Mouse (Mus musculus): ENCODE measurements around the gene Smg7. TPM values are rescaled to one million over a fixed set of nuclear protein-coding genes. Genes with fewer than 3 reads are reported as not detected.

Gene Smg7
- polyA plus RNA-seq, 1 experiment from 2014 or later, result 29.8 TPM

DNA sequence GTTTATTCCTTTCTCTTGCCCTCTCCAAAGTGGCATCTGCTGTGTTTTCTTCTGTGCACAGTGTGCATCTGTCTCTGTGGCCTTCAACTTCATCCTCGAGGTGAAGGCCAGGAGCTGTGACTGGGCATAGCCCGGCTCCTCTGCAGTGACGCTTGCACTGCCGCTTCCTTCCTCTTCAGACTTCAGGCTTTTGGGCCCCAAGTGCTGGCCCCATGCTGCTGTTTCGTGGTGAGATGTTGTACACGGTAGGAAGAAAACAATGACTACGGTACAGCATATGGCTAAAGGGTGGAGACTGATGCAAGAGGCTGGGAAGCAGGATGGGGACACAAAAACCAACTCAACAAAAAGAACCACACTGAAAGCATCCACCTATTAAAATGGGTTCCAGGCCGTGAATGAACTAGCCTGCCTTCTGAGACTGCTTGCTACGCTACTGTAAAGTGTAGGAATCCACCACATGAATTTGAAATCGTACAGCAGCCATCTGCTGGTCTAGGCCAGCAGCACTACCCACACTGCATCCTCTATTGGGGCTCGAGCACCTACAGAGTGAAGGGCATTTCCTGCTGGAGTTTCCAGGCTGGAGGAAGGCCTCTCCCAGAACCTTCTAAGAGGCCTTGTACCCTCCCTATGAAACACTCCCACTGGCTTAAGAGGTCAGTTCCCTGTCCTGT, 64.3 kb downstream of the Smg7 start:
- ATAC-seq (ENCODE audit: insufficient number of reproducible peaks, insufficient read depth, low FRiP score, low TSS enrichment, low read depth), result no peak
- Histone ChIP-seq H3K9me3 (no peaks in the 10 kb centered on the region), H3K27ac (no peak overlapping the region), H3K27me3 (no peaks in the 10 kb centered on the region), H3K9ac (no peak overlapping the region), H3K4me3 (no peak overlapping the region), H3K4me1 (no peaks in the 10 kb centered on the region), H3K4me2 (no peak overlapping the region), H3K36me3 (peaks cover 74% of the 10 kb centered on the region)
- WGBS, result 85% methylated on average over 11 of the region's 11 CpGs

DNA sequence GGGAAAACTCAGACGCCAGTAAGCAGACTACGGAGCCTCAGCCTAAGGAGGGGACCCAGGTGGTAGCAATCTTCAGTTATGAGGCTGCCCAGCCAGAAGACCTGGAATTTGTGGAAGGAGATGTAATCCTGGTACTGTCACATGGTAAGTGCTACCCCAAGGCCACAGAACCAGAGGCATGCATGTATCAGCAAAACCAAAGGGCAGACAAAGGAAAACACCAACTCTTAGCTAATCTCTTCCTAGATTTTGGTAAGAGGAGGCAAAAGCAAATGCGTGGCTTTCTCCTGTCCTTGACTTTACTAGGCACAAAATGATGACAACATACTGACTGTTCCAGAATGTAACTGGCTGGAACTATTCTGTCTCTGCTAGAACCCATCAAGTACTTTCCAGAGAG, 67.4 kb downstream of the Smg7 start:
- 88% methylated on average over 3 of the region's 3 CpGs for WGBS
- no peaks in the 10 kb centered on the region for H3K9me3 ChIP-seq

DNA sequence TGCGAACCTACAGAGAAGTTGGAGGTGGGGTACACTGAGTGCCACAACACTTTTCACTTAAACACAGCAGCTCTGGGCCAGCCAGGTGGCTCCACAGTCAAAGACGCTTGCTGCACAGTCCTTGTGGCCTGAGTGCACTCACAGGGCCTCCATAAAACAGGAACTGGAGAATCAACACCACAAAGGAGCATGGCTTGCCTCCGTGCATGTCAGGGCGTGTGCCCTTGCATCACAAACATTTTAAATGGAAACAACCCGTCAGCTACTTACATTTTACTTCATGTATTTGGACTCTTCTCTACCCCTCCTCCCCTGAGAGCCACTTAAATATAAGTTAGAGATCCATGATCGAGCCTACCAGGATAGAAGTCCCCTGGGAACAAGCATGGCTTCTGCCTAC, 70.1 kb downstream of the Smg7 start:
- no peak for ATAC-seq (ENCODE audit: insufficient number of reproducible peaks, insufficient read depth, low FRiP score, low TSS enrichment, low read depth)
- no peak overlapping the region for H3K9ac ChIP-seq
- WGBS, result 71% methylated on average over 6 of the region's 6 CpGs
- H3K4me2 ChIP-seq, result no peak overlapping the region
- H3K9me3 ChIP-seq, result no peaks in the 10 kb centered on the region
- H3K4me3 ChIP-seq, result no peak overlapping the region
- no peak overlapping the region for H3K27ac ChIP-seq
- no peaks in the 10 kb centered on the region for H3K27me3 ChIP-seq
- peaks cover 12% of the 10 kb centered on the region for H3K4me1 ChIP-seq
- peaks cover 21% of the 10 kb centered on the region for H3K36me3 ChIP-seq

More for the DNA sequence above, 67.4 kb downstream of the Smg7 start:
- no peaks in the 10 kb centered on the region for H3K27me3 ChIP-seq
- no peak overlapping the region for H3K4me2 ChIP-seq
- no peak overlapping the region for H3K27ac ChIP-seq
- no peak overlapping the region for H3K4me3 ChIP-seq
- no peaks in the 10 kb centered on the region for H3K4me1 ChIP-seq
- no peak overlapping the region for H3K9ac ChIP-seq
- peaks cover 46% of the 10 kb centered on the region for H3K36me3 ChIP-seq
- no peak for ATAC-seq (ENCODE audit: insufficient number of reproducible peaks, insufficient read depth, low FRiP score, low TSS enrichment, low read depth)

DNA sequence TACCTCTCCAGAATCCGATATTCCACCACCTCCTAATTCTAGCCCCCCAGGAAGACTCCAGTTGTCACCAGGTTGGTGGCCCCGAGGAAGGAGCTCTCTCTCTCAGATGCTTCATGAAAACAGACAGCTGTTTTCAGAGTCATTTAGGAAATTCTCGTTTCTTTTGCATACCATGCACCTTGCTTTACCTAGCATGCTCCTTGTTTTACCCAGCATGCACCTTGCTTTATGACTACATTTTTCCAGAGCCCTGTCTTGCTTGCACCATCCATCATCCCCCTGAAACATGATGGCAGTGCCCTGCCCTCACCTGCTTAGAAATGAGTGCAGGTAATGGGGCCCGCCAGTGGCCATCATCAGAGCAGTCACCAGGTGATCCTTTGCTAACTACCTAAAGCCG, 70.8 kb downstream of the Smg7 start:
- no peak for ATAC-seq (ENCODE audit: insufficient number of reproducible peaks, insufficient read depth, low FRiP score, low TSS enrichment, low read depth)

DNA sequence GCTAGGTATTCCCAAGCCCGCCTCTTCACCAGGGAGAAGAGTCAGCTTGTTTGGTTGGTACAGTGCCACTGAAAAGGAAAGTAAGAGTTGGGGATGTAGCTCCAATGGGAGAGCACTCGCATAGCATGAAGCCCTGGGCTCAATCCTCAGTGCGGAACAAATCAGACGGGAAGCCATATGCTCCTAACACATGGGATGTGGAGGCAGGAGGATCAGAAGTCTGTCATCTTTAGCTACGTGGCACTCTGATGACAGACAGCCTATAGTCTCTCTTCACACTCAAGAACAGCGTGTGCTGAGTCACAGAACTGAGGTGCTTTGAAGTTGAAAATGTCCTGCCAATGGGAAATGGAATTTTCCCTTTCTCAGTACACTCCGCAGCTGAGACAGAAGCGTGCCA, 71.4 kb downstream of the Smg7 start:
- Histone ChIP-seq H3K4me3 (no peak overlapping the region), H3K4me2 (no peak overlapping the region), H3K27me3 (no peaks in the 10 kb centered on the region), H3K9ac (no peak overlapping the region), H3K4me1 (peaks cover 12% of the 10 kb centered on the region), H3K9me3 (no peaks in the 10 kb centered on the region), H3K27ac (no peak overlapping the region), H3K36me3 (0 out of 2 replicates have a peak, but pooled peaks cover 9% of the 10 kb centered on the region)
- no peak for ATAC-seq (ENCODE audit: insufficient number of reproducible peaks, insufficient read depth, low FRiP score, low TSS enrichment, low read depth)
- WGBS, result 74% methylated on average over 8 of the region's 8 CpGs

More for the DNA sequence above, 70.8 kb downstream of the Smg7 start:
- Histone ChIP-seq H3K9ac (no peak overlapping the region), H3K4me2 (no peak overlapping the region), H3K9me3 (no peaks in the 10 kb centered on the region), H3K4me3 (no peak overlapping the region), H3K27me3 (no peaks in the 10 kb centered on the region), H3K27ac (no peak overlapping the region), H3K36me3 (peaks cover 14% of the 10 kb centered on the region), H3K4me1 (peaks cover 12% of the 10 kb centered on the region)
- 80% methylated on average over 5 of the region's 5 CpGs for WGBS

DNA sequence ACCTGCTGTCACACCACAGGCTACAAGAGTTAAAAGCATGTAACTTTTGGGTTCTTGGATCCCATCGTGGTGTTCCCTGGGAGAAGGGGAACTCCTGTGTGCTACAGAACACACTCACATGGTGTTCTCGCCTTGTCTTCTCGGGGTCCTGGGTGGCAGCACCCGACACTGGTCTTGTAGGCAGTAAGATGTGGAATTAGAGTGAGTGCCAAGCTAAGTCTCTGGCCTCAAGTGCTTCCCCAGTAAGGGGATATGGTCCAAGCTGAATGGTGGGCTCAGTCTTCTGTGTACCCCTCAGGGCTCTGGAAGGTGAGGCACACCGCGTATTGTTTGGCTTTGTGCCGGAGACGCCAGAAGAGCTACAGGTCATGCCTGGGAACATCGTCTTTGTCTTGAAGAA, 72.4 kb downstream of the Smg7 start:
- ATAC-seq (ENCODE audit: insufficient number of reproducible peaks, insufficient read depth, low FRiP score, low TSS enrichment, low read depth), result no peak

DNA sequence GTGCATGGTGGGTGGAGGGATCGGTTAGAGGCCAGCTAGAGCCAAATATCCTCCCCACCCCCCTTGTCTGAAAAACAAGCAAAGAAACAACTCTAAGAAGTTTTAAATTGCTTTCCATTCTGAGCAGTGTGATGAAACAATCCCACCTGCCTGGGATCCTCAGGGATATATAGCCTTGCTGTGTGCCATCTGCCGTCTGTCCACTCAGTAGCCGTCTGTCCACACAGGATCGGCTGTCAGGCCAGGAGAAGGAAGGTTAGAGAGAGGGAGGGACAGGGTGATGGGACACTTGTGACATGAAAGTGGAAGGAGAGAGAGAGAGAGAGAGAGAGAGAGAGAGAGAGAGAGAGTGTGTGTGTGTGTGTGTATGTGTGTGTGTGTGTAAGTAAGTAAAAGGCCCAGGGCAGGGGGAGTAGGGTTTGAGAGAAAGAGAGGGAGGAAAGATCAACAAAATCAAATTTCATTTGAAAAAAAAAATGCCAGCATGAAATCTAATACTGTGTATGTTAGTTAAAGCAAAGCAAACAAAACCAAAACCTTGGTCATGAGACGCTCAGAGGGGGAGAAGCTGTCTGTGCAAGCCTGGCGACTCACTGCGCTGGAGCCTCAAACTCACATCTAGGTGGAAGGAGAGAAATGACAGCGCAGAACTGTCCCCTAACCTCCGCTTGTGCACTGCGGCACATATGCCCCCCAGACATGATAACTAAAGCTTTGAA, 73.7 kb downstream of the Smg7 start:
- Histone ChIP-seq H3K4me1 (peaks cover 12% of the 10 kb centered on the region), H3K4me2 (no peak overlapping the region), H3K9ac (no peak overlapping the region), H3K4me3 (no peak overlapping the region), H3K27me3 (no peaks in the 10 kb centered on the region), H3K27ac (no peak overlapping the region), H3K9me3 (no peaks in the 10 kb centered on the region), H3K36me3 (no peaks in the 10 kb centered on the region)
- WGBS, result 60% methylated on average over 10 of the region's 10 CpGs
- ATAC-seq (ENCODE audit: insufficient number of reproducible peaks, insufficient read depth, low FRiP score, low TSS enrichment, low read depth), result no peak

More for the DNA sequence above, 72.4 kb downstream of the Smg7 start:
- Histone ChIP-seq H3K9me3 (no peaks in the 10 kb centered on the region), H3K36me3 (no peaks in the 10 kb centered on the region), H3K4me1 (peaks cover 12% of the 10 kb centered on the region), H3K4me2 (no peak overlapping the region), H3K27me3 (no peaks in the 10 kb centered on the region), H3K27ac (no peak overlapping the region), H3K9ac (no peak overlapping the region), H3K4me3 (no peak overlapping the region)
- 95% methylated on average over 9 of the region's 9 CpGs for WGBS

DNA sequence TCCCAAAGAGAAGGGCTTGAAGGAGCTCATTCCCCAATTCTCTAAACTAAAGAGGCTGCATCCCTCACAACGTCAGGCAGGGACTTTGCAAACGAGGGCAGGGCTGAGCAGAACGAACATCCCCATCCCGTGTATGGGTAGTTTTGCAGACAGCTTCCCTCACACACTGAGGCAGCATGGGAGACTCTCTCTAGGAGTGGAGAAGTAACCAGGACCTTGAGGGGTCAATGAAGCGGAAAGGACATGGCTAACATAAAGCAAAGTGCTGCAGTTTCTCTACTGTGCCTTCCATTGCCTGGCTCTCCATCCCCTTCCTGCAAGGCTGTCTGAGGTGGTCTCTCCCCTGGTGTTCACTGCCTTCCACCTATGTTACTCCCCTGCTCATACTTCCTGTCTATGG, 74.3 kb downstream of the Smg7 start:
- no peak overlapping the region; the same call in 1 of the 2 replicates for H3K9ac ChIP-seq
- H3K4me2 ChIP-seq, result no peak overlapping the region
- no peaks in the 10 kb centered on the region for H3K9me3 ChIP-seq
- H3K4me1 ChIP-seq, result peaks cover 12% of the 10 kb centered on the region
- H3K4me3 ChIP-seq, result no peak overlapping the region
- no peak for ATAC-seq (ENCODE audit: insufficient number of reproducible peaks, insufficient read depth, low FRiP score, low TSS enrichment, low read depth)
- no peaks in the 10 kb centered on the region for H3K36me3 ChIP-seq
- 78% methylated on average over 5 of the region's 5 CpGs for WGBS
- H3K27ac ChIP-seq, result no peak overlapping the region
- H3K27me3 ChIP-seq, result no peaks in the 10 kb centered on the region

DNA sequence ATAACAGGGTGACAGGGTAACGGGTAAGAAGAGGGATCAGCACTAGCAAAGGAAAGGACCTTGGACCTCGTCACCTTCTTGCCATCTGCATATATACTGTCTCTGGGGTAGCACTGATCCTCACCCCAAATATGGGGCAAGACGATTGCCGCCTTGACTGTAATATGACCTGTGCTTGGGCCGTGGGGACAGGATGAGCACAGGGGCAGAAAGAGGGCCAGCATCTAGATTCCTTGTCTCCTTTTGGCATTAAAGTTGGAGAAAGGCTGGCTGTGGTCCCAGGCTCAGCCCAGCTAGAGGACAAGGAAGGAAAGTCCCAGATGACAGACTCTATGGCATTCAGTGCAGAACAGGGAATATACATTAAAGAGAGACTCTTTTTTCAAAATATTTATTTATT, 76.0 kb downstream of the Smg7 start:
- H3K4me2 ChIP-seq, result no peak overlapping the region
- H3K9ac ChIP-seq, result no peak overlapping the region
- 0 out of 2 replicates have a peak, but pooled peaks cover 3% of the 10 kb centered on the region for H3K9me3 ChIP-seq
- no peak for ATAC-seq (ENCODE audit: insufficient number of reproducible peaks, insufficient read depth, low FRiP score, low TSS enrichment, low read depth)
- WGBS, result 76% methylated on average over 5 of the region's 5 CpGs
- H3K36me3 ChIP-seq, result no peaks in the 10 kb centered on the region
- no peak overlapping the region for H3K4me3 ChIP-seq
- H3K27ac ChIP-seq, result no peak overlapping the region
- no peaks in the 10 kb centered on the region for H3K27me3 ChIP-seq
- H3K4me1 ChIP-seq, result peaks cover 12% of the 10 kb centered on the region

DNA sequence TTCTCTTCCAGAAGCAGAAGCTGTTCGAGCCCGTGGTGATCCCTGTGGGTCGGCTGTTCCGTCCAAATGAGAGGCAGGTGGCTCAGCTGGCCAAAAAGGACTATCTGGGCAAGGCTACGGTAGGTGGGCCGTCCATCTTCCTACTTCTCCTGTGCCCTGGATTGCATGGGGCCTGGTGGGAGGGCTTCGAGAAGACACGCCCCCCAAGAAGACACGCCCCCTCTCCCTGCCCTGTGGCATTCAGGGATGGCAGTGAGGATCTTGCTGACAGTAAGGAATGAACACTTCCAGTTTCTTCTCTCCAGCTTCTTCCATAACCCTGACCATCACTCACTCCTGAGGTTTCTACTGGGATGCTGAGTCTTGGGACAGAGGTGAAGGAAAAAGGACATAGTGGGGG, 78.2 kb downstream of the Smg7 start:
- no peak for ATAC-seq (ENCODE audit: insufficient number of reproducible peaks, insufficient read depth, low FRiP score, low TSS enrichment, low read depth)
- WGBS, result 68% methylated on average over 9 of the region's 9 CpGs

DNA sequence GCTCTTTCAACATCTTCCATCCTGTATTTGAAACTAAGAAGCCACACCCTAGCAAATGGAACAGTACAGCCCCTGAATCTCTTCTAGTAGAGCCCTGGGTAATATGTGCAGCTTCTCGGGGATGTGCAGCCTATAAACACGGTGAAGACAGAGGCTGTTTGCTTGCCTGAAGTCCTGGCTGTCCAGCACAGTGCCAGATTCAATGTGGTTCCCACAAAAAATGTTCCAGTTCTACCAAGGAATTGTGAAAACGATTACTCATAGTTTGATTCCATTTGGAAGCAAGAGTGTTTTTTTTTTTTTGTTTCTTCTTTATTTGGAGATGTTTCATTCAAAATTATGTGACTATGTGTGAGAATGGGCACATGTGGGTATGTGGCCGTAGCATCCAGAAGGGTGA, 80.7 kb downstream of the Smg7 start:
- Histone ChIP-seq H3K4me1 (peaks cover 10% of the 10 kb centered on the region), H3K27me3 (no peaks in the 10 kb centered on the region), H3K9me3 (0 out of 2 replicates have a peak, but pooled peaks cover 3% of the 10 kb centered on the region), H3K4me2 (no peak overlapping the region), H3K9ac (no peak overlapping the region), H3K36me3 (no peaks in the 10 kb centered on the region), H3K4me3 (no peak overlapping the region), H3K27ac (no peak overlapping the region)
- ATAC-seq (ENCODE audit: insufficient number of reproducible peaks, insufficient read depth, low FRiP score, low TSS enrichment, low read depth), result no peak
- 84% methylated on average over 4 of the region's 4 CpGs for WGBS

More for the DNA sequence above, 78.2 kb downstream of the Smg7 start:
- Histone ChIP-seq H3K9me3 (0 out of 2 replicates have a peak, but pooled peaks cover 3% of the 10 kb centered on the region), H3K4me3 (no peak overlapping the region), H3K9ac (no peak overlapping the region), H3K4me1 (peaks cover 11% of the 10 kb centered on the region), H3K27me3 (no peaks in the 10 kb centered on the region), H3K27ac (no peak overlapping the region), H3K36me3 (no peaks in the 10 kb centered on the region), H3K4me2 (no peak overlapping the region)
